Mouse (Mus musculus) brain, adult 2 months (tissue): ENCODE measurements around the gene Nav2.

Source experiments
- DNase-seq: peaks from one replicate; pipeline ENCODE4 v3.0.0; 2011; ENCODE audit warnings: low read depth, low spot score

The Nav2 gene

DNA sequence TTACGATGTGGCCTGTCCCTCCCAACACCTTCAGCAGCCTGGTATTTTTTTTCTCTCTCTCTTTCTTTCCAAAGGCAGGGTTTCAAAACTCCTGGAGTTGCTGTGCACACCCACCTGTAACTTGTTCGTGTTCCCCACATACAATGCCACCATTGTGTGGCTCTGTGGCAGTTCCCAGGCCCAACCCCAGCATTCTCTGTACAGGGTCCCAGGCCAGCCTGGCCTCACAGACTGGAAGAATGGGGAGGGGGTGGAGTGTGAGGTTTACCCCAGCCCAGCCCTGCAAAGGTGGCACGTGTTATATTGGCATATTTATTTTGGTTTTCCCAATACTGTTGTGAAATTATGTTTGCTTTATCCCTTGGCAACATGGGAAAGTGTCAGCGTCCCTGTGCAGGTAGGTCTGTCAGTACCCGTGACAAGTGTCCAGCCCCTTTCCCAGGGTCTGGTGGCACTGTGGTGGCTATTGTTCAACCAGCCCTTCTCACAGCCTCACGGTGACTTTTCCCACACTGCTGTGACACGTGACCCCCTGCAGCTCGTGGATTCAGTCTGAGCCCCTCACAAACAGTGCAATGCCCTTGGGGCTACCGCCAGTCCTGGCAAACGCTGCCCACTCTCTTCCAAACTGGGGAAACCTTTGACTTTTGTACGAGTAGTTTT lies 443.2 kb downstream of the Nav2 start:
- no peak for DNase-seq

DNA sequence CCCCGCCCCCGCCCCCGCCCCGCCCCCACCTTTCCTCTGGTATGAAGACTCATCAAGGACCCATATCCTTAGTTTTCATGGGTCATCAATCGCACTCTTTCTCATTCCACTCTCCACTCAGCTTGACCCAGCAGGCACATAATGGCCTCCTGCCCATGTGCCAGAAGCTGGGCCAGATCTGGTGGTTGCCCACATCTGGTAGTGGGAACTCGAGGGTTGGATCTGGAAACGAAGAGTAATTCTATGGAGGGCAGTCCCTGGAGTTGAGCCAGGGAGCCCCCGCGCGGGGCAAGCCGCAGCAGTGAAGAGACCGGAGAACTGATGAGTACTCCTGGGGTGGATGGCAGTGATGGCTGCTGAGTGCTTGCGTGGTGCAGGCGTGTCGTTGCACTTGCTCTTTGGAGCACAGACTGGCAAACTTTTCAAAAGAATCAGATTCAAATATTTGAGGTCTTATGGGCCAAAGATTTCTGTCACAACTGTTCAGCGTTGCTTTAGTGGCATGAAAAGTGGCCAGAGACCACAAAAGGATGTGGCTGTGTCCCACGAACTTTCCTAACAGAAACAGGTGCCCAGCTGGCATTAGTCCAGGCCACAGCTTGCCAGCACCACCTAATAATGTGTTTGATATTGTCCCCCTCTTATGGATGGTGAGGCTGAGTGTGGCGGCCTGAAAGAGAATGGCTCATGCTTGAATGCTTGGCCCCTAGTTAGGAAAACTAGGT lies 449.1 kb downstream of the Nav2 start:
- DNase-seq: no peak

DNA sequence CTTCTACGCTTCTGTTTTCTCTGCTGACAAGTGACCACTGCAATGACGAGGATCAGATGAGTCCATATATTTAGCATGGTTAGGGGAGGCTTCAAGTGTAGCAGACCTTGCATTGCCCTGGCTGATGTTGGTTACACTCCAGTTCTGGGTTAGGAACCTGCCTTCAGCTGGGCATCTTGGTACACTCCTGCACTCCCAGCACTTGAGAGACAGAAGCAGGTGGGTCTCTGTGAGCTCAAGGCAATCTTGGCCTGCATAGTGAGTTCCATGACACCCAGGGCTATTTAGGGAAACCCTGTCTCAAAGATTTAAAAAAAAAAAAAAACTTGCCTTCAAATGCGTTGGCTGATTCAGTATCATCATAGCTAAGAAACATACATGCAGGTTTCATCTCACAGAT lies 450.6 kb downstream of the Nav2 start:
- DNase-seq: no peak

DNA sequence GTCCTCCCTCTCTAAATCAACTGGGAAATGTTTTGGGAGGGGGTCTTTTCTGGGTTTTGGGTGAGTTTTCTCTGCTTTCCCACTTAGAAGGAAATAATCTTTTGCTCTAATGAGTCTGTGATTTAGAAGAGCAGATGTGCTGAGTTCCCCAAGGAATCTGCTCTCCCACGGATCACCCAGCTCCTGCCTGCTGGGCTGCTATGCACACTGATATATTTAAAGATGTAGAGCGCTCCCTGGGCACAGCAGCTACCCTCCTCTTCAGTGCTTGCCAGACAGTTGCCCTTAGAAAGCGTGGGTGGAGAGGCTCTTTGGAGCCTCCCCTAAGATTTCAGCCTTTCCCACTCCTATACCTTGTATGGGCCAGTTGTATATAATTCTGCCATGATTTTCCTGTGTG lies 452.1 kb downstream of the Nav2 start:
- DNase-seq: peak; percentile 87

DNA sequence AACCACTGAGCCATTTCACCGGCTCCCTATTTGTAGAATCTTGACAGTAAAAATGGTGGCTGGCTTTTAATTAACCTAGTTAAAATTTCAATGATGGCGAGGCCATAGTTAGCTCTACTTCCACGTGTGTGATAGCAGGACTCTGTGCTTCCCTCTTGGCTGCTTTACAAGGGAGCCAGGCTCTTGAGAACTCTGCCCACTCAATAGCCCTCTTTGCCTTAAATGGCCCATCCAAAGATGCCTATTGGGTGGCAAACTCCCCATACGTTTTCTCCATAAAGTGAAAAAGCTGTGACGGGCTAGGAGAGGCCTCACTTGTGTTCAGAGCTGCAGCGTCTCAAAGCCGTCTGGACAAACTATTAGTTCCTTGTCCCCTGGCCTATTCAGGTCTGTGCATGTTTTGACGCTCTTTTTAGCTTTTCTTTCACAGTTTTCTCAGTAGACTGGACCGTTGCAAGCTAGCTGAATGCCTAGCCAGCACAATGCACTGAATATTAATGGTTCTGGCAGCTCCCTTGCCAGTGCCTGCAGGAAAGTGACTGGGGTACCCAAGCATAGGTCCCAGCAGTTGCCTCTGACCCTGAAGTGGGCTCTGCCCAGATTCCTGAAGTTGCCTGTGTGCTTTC lies 453.1 kb downstream of the Nav2 start:
- no peak for DNase-seq

DNA sequence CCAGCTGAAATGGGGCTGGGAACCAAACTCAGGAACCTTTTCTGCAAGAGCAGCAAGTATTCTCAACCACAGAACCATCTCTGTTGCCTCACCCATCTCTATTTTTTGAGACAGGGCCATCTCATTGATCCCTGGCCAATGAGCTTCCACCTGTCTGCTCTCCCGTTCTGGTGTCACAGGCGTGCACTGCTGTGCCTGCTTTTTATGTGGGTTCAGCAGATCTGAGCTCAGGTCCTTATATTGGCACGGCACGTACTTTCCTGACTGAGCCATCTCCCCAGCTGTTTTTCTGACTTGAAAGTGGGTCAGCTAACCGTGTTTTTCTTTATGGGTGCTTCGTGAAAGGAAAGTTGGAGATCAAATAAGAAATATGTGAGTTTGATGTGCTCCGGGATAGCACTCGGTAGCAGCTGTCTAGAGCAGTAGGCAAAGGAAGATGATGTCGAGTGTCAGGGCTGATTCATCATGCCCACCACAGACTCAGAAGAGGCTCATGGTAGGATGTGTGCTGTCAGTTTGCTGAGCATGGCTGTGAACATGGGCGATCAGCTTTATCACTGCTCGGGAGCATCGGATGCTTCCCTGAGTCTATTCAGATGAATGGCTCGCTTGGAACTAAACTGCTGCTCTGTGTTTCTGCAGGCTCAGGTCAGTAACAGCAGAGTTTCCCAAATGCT lies 456.1 kb downstream of the Nav2 start:
- peak; percentile 82 for DNase-seq

DNA sequence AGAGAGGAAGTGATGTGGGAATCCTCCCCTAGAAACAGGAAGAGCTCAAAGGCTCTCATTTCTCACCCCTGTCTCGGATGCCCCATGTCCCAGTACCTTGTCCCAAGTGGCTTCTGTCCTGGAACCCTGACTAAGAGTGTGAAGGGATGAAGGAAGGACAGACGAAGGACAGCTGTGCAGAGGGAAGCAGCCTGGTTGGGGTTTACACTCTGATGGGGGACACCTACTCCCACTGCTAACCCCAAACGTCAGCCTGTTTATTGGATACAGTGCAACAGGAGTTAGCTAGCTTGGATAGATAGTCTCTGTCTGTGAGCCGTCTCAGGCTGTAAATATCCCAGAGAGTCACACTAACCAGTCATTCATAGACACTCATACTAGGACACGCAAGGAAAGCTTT lies 460.1 kb downstream of the Nav2 start:
- no peak for DNase-seq

DNA sequence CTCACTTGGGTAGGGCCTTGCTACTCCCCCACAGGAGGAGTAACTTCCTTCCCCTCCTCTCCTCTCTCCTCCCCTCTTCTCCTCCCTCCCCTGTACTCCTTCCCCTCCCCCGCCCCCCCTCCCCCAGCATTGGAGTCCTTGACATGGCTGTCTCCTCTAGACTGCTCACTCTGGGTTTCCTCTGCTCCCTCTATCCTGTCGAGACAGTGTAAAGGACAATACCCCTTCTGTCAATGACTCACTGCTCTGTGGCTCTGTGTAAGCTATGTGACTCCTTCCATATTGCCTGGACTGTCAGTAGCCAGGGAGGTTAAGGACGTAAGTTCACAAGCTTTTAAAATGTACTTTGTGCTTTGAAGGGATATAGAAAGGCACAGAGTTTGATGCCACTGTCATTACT lies 460.5 kb downstream of the Nav2 start:
- no peak for DNase-seq

DNA sequence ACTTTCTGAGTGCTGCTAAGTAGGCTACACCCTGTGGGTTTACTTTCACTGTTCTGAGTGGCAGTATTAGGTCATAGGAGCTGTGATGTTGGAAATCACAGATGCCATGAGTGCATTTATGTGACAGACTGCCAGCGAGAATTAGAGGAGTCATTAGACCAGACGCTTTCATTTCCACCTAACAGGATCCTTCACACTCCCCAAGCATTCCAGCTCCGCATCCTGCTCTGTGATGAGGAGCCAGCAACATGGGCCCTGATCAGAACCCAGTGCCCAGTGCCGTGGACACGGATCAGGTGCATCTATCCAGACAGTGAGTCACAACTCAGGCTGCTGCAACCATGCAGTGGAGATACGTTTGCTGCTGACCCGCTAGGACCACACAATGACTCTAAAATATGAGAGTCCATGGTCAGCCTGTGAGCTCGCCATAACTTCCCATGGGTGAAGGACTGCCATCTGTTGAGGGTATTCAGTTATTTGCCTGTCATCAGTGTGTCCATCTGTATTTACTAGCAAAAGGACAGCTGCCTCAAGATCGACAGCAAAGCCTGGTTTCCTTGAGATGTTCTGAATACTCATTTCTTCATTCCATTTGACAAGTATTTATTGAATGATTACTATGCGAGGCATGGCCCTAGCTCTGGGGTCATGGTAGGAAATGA lies 461.4 kb downstream of the Nav2 start:
- peak; percentile 59 for DNase-seq

DNA sequence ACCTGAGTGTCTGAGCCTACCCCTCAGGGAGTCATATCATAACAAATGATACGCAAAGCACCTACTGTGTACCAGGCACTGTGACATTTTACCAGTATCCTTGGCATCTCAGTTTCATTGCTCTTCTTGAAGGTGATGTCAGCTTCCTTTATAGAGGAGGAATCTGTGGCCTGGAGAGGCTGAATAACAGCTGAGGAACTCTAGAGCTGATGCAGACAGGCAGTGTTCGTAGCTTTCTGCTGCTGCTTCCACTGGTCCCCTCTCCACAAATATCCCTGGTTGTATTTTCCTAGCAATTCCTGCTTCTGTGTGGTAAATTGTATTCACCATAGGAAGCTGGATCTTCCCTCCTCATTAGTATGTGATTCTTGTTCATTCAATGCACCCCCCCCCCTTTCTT lies 462.8 kb downstream of the Nav2 start:
- DNase-seq: no peak

DNA sequence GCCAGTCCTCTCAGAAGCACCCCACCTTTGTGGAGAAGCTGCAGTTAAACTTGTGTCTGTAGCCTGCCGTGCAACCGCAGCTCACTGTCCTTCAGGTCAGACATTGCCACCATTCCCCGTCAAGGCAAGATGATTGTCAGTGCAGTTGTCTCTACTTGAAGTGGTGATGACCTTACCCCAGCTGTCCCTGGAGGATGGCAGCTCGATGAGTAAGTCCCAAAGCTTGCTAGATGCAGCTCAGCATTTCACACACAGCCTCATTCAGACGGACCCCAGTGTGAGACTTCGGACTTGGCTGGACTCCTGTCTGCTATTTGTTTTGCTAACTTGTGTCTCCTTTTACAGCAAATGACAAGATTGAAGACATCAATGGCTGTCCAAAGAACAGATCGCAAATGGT lies 463.5 kb downstream of the Nav2 start:
- DNase-seq: no peak

DNA sequence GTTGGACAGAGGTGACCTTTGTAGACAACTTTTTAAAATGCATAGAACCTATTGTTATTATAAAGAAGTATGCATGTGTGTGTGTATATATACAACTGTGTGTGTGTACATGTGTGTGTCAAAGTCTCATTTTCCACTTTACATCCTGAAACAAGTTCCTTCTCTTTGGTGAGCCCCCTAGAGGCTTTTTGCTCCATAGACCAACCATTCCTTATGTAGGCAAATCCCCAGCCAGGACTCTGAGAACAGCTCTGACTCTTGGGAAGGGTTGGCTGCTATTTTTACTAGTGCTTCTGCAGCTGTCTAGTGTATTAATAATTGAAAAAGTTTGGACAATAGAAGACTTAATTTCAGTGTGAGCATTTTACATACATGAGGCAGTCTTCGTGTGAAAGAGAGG lies 464.7 kb downstream of the Nav2 start:
- peak; percentile 52 for DNase-seq

DNA sequence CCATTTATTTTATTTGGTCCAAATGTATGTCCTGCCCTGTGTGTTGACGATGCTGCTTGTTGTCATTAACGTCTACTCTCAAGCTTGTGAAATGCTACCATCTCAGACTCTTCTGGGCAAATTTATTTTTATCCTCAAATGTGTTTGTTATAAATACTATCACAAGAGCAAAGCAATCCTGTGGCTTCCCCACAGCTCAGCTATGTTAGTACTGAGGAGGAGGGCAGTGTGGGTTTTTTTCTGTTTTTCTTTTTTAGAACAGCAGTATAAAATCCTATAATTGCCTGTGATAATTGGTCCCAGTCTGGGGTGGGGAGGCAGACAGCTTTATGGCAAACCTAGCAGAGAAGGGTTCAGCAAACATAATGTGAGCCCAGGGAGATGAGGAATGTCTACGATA lies 465.1 kb downstream of the Nav2 start:
- DNase-seq: peak; percentile 77

DNA sequence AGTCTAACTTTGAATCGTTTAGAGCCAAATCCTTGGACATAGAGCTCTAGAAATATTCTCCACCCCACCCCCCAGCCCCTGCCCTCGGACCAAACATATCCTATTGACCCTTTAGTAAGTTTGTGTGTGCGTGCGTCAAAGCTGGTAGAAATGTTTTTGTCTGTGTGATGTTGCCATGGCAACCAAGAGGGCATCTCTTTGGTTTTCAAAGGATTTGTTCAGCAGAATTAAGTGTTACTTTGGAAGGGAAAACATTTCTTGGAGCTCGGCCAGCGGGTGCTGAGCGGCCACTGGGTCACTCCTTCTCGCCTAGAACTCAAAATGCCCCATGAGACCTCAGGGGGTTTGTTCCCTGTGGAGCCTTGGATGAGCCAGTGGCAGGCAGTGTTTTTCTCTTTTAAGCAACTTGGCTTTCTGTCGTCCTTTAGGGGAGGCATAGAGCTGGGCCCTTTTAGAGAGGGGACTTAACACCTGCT lies 467.0 kb downstream of the Nav2 start:
- peak; percentile 59 for DNase-seq

DNA sequence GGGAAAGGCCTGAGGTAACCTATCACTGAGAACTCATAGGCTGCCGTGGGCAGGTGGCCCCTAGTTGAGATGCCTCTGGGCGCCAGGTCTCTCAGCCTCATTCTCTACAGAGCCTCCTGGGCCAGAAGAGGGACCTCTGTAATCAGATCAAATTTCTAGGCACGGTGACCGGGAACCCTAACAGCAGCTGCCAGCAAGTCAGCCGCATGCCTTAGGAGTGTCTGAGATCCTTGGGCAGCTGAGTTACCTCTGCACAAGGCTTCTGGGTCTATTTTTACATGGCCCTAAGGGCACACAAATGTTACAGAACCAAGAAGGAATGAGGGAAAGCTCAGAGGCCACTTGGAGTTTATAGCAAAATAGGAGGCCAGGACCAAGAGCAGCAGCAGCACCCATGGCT lies 470.1 kb downstream of the Nav2 start:
- no peak for DNase-seq

DNA sequence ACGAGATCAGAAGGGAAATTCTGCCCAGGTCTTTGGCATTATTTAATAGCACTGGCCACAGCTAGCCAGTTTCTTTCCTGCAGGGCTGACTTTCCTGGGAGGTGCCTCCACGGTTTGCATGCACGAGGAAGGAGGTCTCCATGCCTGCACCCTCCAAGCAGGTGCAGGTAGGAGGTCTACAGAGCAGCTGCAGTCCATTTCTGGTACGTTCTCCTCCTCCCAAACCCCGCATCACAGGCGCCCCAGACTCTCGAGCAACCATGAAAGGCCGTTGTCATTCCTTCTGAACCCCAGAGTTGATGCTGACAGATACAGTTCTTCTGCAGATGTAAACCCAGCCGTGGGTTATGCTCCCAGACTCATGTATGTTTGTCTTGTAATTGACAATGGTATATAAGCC lies 472.4 kb downstream of the Nav2 start:
- no peak for DNase-seq

DNA sequence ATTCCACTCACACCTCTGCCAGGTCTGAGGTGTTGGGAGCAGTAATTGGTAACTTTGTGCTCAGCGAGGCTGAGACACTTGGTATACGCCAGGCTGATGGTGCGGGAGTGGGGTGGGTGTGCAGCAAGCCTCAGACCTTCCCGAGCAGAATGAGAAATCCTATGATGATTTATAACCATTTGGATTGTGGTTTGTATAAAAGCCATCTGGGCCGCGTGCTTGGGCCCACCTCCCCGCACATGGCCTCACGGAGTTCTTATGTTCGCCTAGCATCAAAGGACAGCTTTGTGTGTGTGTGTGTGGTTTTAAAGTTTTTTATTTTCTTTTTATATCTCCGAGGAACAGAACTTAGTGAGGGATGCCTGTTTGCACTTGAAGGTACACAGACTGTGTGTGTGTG lies 474.4 kb downstream of the Nav2 start:
- peak; percentile 54 for DNase-seq

DNA sequence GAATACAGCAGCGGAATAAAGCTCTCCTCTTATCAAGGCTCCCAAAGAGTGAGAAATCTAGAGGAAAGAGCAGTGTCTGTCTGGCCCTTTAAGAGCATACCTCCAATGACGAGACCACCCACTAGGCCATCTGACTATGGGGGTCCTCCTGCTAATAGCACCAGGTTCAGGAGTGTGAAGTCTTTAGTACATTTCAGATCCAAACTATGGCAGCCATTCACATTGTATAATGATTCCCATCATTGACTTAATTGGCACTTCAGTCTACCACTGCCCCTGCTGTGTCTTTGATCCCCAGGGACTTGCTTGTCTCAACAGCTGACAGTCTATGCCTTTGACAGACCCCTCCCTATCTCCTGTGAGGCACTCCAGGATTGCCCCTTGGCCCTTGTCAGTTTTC lies 479.6 kb downstream of the Nav2 start:
- DNase-seq: no peak

DNA sequence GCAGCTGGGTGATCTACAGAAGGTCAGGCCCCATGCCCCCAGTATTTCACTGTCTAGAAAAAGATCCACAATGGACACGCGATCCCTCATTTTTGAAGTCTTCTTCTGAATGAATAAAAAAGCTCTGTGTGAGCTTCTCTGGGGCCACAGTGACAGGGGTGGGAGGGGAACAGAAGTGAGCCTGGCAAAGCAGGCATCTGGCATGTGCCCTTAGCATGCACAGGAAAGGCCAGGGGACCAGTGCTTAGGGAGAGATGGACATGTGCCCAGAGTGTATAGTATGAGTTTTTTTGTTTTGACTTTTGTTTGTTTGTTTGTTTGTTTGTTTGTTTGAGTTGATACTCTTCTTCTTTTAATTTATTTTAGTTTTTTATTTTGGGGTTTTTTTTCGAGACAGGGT lies 481.8 kb downstream of the Nav2 start:
- no peak for DNase-seq

DNA sequence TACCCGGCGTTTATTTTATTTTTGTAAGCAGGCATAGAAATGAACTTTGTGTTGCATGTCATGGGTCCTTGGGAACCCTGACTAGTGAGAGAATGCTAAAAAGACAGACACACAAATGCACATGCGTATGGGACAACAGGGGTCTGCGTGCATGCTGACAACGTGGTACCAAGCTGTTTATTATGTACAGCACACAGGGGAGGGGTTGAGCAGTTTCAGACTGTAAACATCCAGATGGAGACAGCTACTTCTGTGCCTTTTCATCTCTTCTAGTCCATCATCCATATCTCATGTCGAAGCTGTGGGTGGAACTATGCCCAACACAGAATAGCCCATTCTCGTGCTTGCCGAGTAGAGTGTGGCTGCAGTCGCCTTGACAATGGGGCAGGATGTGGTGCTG lies 482.3 kb downstream of the Nav2 start:
- no peak for DNase-seq

DNA sequence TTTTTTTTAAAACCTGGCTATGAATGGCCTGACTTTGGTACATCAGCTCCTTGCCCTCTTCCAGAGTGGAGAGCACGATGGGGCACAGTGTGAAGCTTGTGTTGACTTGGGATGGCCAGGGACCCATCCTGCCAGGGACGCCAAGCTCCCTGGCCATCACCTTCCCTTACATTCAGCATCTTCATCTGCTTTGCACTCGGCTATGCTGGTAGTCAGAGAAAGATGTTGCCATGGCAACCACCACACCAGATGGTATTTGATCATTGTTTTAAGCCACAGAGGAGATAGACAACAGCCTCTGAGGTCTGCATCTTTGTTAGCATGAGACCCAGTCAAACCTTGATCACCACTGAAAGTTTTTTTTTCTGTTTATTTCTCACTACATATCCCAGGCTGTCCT lies 483.7 kb downstream of the Nav2 start:
- peak; percentile 89 for DNase-seq

DNA sequence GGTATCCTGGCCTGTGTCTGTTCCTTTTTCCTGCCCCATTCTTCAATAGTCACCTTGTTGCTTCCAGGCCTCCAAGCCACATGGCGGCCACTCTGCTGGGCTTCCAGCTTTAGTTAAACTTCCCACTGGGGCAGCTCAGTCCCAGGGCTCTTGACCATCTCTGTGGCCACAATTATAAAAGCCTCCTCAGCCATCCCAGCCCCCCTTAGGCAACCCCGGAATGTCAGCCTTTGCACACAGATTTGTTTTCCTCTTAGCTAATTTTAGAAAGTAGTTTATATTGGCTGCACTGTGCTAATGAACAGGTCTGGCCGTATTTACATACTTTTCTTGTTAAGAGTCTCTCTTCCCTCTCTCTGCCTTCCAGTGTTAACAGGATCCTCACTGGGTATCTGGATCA lies 484.3 kb downstream of the Nav2 start:
- no peak for DNase-seq
